In genomic region chrX:21579945-21580344, GRCm38 (mm10) we compare ENCODE assay signal across 25 mouse cellular contexts.
"Had no signal": no experiment of that assay in that cellular context is flagged by ENCODE, and none has a peak within 500 bp of the region (broad histone marks: within the 10 kb centered on the region; RNA-seq: fewer than 3 reads in every experiment).

No protein-coding gene starts in this region.

- H3K27ac ChIP-seq: heart, adult 2 months; heart, embryonic 10.5 days; hindbrain, embryonic 10.5 days; hindbrain, embryonic 12.5 days; hindbrain, embryonic 14.5 days; kidney, embryonic 15.5 days; kidney, postnatal 0 days; limb, embryonic 12.5 days; liver, embryonic 13.5 days; liver, embryonic 15.5 days had no signal

- DNase-seq: gastrocnemius, postnatal 14 days; gastrocnemius, postnatal 36 days; heart, adult 11 months; heart, adult 2 months; heart, postnatal 10 days; heart, postnatal 4 days; kidney, adult 11 months; kidney, adult 2 months; kidney, adult 9 months; kidney, postnatal 14 days; kidney, postnatal 36 days; layer of hippocampus, adult 9-11 months; layer of hippocampus, postnatal 36 days; left cerebral cortex, postnatal 4 days; liver; liver, embryonic 13.5 days had no signal

- H3K4me1 ChIP-seq: heart, embryonic 10.5 days; heart, embryonic 12.5 days; hindbrain, embryonic 10.5 days; hindbrain, embryonic 12.5 days; kidney, embryonic 15.5 days; limb, embryonic 12.5 days; liver, embryonic 13.5 days; liver, embryonic 15.5 days had no signal

- H3K4me3 ChIP-seq: heart, adult 2 months; heart, embryonic 10.5 days; heart, embryonic 12.5 days; hindbrain, embryonic 10.5 days; hindbrain, embryonic 12.5 days; kidney, embryonic 15.5 days; limb, embryonic 12.5 days; liver, embryonic 13.5 days; liver, embryonic 15.5 days had no signal

- H3K9me3 ChIP-seq: heart, embryonic 10.5 days; heart, embryonic 12.5 days; hindbrain, embryonic 10.5 days; hindbrain, embryonic 12.5 days; kidney, embryonic 15.5 days; limb, embryonic 12.5 days; liver, embryonic 13.5 days; liver, embryonic 15.5 days had no signal

- H3K27me3 ChIP-seq: heart, embryonic 12.5 days; hindbrain, embryonic 12.5 days; kidney, embryonic 15.5 days; limb, embryonic 12.5 days; liver, embryonic 13.5 days; liver, embryonic 15.5 days had no signal

- H3K36me3 ChIP-seq: heart, embryonic 10.5 days; heart, embryonic 12.5 days; hindbrain, embryonic 10.5 days; hindbrain, embryonic 12.5 days; kidney, embryonic 15.5 days; limb, embryonic 12.5 days; liver, embryonic 13.5 days; liver, embryonic 15.5 days had no signal
